Mouse (Mus musculus): ENCODE measurements around the gene Camta2.

The Camta2 gene

DNA sequence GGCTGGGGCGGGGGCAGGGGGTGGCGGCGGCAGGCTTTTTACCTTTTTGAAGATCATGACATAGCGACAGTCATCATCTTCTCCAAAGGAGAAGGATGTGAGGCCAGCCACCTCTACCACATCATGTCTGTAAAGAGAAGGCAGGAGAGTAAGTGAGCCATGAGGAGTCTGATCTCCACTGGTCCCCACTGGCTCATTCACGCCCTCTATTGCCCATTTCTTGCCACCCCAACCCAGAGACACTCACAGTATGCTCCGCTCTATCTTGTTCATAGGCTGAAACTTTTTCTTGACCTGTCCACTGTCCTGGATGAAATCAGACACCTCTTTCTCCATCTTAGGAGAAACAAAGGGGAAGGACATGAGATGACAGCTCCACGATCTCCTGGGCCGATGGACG lies 23.2 kb downstream of the Camta2 start:
- in situ Hi-C loops (cut with MboI), result loop anchor here (25.0 kb wide), 1 partner anchor 652 kb away; the partner anchor contains the start of genes Acadvl, Dlg4 and Dvl2

DNA sequence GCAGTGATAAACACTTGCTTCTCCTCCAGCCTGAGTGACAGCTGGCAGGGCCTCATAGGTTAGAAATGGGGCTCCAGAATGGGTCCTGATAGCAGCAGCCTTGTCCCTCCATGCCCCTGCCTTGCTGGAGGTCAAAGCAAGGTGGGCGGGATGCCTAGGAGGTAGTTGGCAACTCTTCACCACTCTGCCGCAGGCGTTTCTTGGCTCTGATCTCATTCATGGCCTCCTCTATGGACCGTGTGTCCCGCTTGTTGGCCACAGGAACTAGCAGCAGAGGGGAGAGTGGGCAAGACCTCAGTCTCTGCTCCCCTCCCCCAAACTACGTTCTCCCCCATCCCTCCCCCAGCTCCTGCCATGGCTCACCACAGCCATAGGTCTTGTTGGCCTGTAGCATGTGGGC lies 23.9 kb downstream of the Camta2 start:
- in situ Hi-C loops (cut with MboI), result loop anchor here (25.0 kb wide), 1 partner anchor 652 kb away; the partner anchor contains the start of genes Acadvl, Dlg4 and Dvl2

DNA sequence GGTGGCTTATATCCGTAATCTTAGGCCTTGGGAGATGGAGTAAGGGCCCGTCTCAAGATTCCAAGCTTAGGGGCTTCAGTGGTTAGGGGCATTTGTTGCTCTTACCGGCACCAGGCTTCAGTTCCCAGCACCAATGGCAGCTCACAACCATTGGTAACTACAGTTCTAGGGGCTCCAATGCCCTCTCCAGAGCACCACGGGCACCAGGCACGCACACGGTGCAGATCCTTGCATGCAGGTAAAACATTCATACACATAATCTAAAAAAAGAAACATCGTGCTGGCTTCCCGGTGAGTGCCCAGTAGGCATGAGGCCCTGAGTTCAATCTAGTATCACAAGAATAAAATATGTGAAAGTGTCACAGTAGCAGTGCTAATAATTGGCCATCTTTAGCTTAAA lies 24.8 kb downstream of the Camta2 start:
- in situ Hi-C loops (cut with MboI), result loop anchor here (25.0 kb wide), 1 partner anchor 651 kb away; the partner anchor contains the start of genes Acadvl, Dlg4 and Dvl2

DNA sequence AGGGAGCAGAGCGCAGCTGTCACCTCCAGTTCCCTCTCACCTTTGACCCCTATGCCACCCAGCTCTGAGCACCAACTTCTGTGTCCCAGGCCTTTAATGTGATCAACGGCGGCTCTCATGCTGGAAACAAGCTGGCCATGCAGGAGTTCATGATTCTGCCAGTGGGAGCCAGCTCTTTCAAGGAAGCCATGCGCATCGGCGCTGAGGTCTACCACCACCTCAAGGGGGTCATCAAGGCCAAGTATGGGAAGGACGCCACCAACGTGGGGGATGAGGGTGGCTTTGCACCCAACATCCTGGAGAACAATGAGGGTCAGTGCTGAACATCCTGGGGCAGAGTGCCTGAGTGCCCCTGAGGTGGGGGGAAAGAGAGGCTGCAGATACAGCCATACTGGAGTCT lies 27.3 kb downstream of the Camta2 start:
- in situ Hi-C loops (cut with MboI), result loop anchor here (25.0 kb wide), 1 partner anchor 648 kb away; the partner anchor contains the start of genes Acadvl, Dlg4 and Dvl2

DNA sequence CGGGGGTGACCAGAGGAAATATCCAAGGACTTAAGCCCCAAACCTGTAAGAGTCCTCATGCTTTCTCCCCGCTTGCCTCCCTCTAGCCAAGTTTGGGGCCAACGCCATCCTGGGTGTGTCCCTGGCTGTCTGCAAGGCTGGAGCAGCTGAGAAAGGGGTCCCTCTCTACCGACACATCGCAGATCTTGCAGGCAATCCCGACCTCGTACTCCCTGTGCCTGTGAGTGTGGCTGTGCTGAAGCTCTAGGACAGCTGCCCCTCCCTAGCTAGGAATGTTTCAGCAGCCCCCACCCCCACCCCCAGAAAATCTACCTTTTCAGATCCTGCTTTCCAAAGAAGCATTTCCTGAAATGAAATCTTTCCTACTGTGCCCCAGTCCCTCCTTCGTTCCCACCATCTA lies 29.0 kb downstream of the Camta2 start:
- in situ Hi-C loops (cut with MboI), result loop anchor here (25.0 kb wide), 1 partner anchor 647 kb away; the partner anchor contains the start of genes Acadvl, Dlg4 and Dvl2

DNA sequence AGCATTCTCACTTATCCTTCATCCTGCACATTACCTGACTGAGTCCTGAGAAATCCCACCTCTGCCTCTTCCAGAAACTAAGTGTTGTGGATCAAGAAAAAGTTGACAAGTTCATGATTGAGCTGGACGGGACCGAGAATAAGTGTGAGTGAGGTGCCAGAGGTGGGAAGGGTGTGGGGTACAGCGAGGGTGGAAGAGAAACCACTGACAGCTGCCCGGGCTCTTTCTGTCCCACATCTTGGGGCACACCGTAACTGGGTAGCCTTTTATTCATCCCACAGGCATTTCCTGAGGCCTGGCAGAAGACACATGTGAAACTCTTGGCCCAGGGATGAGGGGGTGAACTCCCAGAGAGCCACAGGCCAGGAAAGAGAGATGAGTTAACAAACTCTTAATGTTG lies 29.4 kb downstream of the Camta2 start:
- in situ Hi-C loops (cut with MboI), result loop anchor here (25.0 kb wide), 1 partner anchor 646 kb away; the partner anchor contains the start of genes Acadvl, Dlg4 and Dvl2

DNA sequence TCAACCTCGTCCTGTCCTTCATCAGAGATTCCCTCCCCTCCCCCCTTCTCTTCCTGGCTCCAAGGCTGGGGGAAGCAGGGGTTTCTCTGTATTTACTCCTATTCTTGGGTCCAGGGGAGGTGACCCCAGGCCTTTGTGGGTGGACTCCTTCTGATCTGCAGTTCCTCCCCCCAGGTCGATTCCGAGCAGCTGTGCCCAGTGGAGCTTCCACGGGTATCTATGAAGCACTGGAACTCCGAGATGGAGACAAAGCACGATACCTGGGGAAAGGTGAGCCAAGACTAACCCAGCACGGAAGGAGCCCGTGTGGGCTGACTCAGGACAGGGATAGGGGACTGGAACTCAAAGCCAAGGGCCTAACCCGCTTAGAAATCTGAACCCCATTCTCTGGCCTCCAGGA lies 29.9 kb downstream of the Camta2 start:
- in situ Hi-C loops (cut with MboI), result loop anchor here (25.0 kb wide), 1 partner anchor 646 kb away; the partner anchor contains the start of genes Acadvl, Dlg4 and Dvl2

DNA sequence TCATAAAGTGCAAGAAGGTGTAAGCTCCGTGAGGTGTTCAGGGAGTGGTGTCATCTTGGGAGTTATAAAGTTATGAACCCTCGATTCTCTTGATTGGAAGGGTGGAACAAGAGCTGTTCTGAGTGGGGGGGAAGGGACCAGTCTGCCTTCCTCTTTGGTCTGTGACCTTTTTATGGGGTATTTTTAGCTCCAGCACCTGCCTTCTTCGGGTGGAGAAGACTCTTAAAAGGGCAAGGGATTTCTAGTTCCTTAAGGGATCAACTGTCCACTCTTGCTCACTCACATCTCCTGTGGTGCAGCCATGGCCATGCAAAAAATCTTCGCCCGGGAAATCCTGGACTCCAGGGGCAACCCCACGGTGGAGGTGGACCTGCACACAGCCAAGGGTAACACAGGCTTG lies 30.3 kb downstream of the Camta2 start:
- in situ Hi-C loops (cut with MboI), result loop anchor here (25.0 kb wide), 1 partner anchor 645 kb away; the partner anchor contains the start of genes Acadvl, Dlg4 and Dvl2

DNA sequence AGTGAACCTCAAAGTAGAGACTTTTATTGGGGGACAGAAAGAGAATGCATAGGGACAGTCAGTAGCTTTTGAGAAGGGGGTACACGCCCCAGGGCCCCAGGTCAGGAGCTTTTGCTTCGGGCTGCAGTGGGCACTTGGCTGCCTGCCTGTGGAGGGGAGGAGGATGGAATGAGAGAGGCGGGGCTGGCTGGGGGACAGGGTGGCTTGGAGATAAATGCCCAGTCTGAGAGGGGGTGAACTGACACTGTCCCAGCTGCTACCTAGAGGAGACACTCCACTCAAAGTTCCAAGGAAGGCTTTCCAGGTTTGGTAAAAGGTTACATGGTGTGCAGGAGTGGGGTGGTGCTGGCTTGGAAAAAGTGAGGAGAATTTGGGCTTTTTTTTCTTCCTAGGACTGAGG lies 30.9 kb downstream of the Camta2 start, which contains the start of gene Eno3:
Gene Eno3 (plus strand): TSS at position 239 of the 400 bp plus-strand sequence.
- in situ Hi-C loops (cut with MboI), result loop anchor here (25.0 kb wide), 1 partner anchor 645 kb away; the partner anchor contains the start of genes Acadvl, Dlg4 and Dvl2

DNA sequence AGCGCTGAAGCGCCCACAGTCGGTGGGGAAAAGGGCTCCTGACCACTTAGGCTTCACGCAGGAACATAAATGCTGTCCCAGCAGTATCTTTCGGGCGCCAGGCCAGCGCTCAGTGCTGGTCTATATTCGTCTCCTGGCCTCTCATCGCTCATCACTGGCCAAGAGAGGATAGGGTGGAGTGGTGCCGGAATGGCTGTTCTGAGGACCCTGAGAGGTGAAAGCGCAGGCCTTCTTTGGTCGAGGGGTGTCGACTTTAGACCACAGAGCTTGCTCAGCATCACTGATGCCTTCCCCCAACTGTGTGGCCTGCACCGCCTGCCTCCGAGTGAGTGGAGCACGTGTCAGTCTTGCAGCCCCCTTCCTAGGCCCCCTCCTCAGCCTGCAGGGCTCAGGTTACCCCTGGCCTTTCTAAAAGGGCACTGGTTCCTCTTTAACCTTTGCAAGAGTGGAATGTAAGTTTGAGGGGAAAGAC lies 31.4 kb downstream of the Camta2 start:
- in situ Hi-C loops (cut with MboI), result loop anchor here (25.0 kb wide), 1 partner anchor 644 kb away; the partner anchor contains the start of genes Acadvl, Dlg4 and Dvl2

DNA sequence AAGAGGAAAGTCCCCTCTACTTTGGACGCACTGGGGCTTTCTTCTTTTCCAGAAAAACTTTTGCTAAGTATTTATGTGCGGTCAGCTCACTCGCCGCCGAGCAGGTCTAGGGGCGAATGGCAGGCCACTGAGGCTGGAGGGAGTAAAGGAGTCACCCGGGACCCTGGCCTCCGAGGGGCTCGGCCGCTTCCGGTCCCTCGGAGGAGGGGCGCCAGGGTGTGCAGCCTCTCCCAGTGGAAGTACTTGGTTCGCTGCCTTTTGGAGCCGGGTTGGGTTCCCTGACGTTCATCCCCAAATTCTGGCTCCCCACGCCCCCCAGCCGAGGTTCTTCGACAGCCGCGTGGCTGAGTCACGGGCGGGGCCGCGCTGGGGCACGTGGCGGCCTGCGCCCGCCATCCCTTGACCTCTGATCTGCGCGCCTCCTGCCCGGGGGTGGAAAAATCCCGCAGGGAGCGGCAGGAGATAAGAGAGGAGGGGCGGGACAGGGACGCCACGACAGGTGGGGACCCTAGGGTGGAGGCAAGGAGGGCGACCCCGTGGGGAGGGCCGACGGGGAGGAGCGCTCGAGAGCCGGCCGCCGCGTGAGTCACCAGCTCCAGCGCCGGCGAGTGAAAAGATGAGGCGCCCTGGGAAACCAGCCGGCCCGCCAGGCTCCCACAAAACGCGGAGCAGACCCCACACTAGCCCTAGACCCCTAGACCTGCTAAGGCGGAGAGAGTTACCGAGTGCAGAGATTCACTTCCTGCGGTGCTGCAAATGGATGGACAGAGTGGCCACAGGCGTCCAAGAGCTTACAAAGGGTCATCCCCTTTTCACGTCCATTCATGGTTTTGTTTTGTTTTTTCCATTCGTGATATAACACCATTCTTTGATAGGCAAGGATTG lies 32.1 kb downstream of the Camta2 start:
- in situ Hi-C loops (cut with MboI), result loop anchor here (25.0 kb wide), 1 partner anchor 644 kb away; the partner anchor contains the start of genes Acadvl, Dlg4 and Dvl2

DNA sequence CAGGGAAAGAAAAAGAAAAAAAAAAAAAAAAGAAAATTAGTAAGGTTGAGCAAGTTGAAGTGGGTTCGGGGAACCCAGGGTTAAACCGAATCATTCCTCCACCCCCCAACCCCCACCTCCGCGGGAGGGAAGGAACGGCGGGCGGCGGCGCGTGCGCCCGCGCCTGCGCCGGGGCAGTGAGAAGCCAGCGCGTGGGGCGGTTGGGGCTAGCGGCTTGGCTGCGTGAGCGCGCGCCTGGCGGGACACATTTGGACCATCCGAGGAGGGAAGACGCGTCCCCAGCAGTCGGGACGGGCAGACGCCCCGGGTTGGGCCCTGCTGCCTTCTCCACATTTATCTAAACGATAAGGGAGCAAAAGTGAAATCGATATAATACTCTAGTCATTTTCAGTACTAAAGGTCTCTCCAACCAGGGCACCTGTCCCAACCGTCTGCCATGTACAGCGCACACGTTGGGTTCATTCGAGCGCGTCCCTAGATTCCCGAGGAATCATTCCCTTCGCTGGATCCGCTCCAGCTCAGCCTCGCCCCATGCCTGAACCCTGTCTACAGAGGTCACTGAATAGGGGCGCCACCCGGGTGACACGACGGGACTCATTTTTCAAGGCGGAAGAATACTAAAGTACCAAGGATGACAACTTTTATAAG lies 32.9 kb downstream of the Camta2 start:
- in situ Hi-C loops (cut with MboI), result loop anchor here (25.0 kb wide), 1 partner anchor 643 kb away; the partner anchor contains the start of genes Acadvl, Dlg4 and Dvl2

DNA sequence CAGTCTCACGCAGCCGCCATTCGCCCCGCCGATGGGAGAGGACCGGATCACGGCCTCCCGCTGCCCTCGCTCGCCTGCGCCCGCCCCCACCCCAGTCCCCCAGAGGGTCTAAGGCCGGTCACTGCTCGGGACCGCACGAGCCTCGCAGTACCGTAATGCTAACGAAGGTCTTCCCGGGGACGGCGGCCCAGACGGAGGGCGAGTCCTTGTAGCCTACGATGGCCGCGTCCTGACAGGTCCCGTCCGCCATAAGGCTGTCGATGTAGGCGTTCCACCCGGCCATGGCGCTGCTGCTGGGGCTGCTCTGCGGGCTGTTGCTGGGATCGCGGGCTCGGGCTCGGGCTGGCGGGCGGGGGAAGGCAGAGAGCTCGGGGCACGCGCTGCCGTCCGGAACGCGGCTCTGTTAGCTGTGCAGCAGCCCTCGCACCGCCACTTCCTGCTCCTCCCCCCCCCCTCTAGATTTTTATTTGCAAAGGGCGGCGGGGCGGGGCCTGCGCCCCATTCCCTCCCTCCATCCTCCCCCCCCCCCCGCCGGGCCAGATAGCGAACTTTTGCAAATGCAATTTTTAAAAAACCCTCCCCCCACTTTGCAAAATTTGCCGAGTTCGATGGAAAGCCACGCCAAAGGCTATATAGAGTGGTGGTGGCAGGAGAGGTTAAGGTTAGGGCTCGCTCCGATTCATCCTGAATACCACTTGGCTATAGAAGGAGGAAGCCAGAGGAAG lies 33.5 kb downstream of the Camta2 start, which contains the start of gene Pfn1:
Gene Pfn1 (minus strand): TSS at position 447 of the 725 bp plus-strand sequence.
- in situ Hi-C loops (cut with MboI), result loop anchor here (25.0 kb wide), 1 partner anchor 642 kb away; the partner anchor contains the start of genes Acadvl, Dlg4 and Dvl2

DNA sequence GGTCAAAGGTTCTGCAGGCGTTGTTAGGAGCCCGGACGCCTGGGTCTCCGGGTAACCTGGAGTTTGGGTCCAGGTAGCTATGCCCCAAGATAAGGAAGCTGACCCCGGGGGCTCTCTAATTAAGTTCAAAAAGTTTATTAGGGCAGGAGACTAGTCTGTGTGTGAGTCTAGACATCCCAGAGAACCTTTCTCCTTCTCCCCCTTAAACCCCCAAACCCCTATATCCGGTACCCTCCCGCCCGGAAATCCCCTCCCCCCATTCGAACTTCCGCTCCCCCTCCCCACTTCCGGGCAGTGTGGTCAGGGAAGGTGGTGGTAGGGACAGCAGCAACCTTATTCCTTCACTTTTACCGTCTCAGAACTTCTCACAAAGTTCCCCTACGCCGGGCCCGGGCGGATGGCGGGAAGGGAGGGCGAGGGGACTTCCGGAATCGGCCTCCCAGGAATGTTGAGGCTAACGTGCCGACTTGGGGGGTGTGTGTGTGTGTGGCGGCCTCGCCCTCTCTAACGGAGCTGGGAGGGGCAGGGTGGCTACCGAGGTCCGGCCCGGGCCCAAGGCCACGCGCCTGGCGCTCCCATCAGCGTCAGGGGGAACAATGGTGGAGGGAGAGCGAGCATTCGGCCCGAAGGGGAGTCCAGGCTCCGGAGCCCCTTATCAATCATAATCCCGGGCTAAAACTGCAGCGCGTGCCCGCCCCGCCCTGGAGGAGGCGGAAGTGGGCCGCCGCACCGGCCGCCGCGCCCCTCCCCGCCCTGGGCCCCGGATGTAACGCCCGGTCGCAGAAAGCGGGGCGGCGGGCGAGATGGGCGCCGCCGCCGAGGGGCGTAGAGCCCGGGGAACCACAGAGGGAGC lies 34.3 kb downstream of the Camta2 start:
- in situ Hi-C loops (cut with MboI), result loop anchor here (25.0 kb wide), 1 partner anchor 641 kb away; the partner anchor contains the start of genes Acadvl, Dlg4 and Dvl2

DNA sequence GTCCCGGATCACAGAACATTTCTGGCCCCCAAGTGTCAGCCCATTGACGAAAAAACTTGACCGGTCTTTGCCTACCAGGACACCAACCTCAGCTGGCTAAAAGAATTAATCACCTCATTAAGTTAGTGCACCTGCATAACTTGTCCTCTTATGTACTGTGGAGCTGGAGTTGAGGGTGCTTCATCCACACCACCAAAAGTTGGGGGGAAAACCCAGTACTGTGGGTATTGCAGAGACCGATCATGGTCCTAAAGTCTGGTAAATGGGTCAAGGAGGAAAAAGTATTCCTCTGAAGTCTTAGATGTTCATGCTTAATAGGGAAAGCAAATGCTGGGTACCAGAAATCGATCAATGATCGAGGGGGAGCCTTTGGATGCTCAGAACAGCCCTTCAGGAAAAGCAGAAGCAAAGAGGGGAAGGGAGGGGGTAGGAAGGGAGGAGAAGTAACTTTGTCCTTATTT lies 35.0 kb downstream of the Camta2 start:
- in situ Hi-C loops (cut with MboI), result loop anchor here (25.0 kb wide), 1 partner anchor 641 kb away; the partner anchor contains the start of genes Acadvl, Dlg4 and Dvl2

DNA sequence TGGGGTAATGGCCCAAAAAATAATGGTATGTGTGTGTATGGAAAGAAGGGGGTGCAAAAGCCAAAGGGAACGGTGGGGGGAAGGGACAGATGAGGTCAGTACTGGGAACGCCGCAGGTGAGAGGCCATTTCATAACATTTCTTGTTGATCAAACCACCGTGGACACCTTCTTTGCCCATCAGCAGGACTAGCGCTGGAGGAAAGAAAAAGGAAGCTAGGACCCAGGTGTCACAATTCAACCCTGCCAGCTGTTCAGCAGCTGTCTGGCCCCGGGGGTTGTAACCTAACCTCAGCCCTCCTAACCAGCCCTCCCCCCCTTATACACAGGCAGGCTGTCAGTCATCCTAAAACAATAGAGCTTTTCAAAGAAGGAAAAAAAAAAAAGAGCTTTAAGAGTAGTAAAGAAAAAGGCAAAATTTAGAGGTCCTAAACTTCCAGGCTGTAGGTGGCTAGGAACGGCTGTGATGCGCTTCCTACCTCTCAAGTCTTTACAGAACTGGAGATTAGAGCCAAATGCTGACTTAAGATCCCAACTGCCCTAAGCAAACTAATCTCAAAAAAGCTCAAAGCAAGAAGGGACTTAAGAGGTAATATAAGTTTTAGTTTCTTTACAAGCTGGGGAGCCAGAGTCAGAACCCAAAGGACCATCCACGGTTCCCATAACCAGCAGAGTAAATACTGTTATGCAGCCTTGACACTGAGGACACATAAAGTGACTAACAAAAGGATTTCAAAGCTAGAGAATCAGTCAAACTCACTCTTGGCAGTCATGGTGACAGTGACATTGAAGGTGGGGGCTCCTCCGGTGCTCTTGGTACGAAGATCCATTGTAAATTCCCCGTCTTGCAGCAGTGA lies 35.6 kb downstream of the Camta2 start:
- in situ Hi-C loops (cut with MboI), result loop anchor here (25.0 kb wide), 1 partner anchor 640 kb away; the partner anchor contains the start of genes Acadvl, Dlg4 and Dvl2

DNA sequence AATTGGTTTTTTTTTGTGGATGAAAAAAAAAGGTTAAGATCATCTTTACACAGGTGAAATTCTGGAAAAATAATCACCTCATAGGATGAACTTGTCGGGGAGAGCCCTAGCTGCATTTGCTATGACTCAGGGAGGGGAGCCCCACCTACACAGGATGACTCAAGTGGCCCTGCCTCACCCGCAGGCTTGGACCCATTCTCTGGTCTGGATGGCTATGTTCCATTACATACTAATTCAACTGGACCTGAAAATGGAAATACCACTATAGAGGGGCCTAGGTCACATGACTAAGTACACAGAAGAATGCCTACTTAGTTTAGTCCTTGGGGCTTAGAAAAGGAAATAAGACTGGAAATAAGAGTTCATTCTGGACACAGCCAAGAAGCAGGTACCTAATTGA lies 36.5 kb downstream of the Camta2 start:
- in situ Hi-C loops (cut with MboI), result loop anchor here (25.0 kb wide), 1 partner anchor 639 kb away; the partner anchor contains the start of genes Acadvl, Dlg4 and Dvl2
